Mouse (Mus musculus): ENCODE data around the gene Tbc1d23.

GRCm38 (mm10) chr16:57155899-57156298, 75.4 kb downstream of the Tbc1d23 start:
- TF ChIP-seq POLR2A (IDR thresholded peaks at IDR 0.05; ENCODE audit: extremely low read depth, insufficient read depth, low read length) (no peak), CTCF (IDR thresholded peaks at IDR 0.05; ENCODE audit: low read depth, low read length) (no peak)
